Mouse (Mus musculus) embryonic stem cell, embryonic (primary cell): ENCODE results near the gene Olfr592.
"Not testable (repeated sequence)": the region's sequence is repeated elsewhere in the genome, so short reads cannot be mapped to it uniquely, and the experiment has no call there.

Experiments
- CTCF ChIA-PET, 4 experiments: fragments of 300-600 bp in 2 of 4; fragments of 350-600 bp in 2 of 4; sonication (Branson Sonifier 250); formaldehyde crosslinking; loops; one replicate each; lab custom pipeline; 2022; ENCODE audit warnings: inconsistent platforms in 2 of 4; lab: Charles Lee
- POLR2A ChIA-PET, 4 experiments: fragments of 300-600 bp in 2 of 4; fragments of 350-600 bp in 2 of 4; sonication (Branson Sonifier 250); formaldehyde crosslinking; loops; one replicate each; lab custom pipeline; 2022; ENCODE audit warnings: antibody characterized with exemption in 4 of 4, inconsistent platforms in 1 of 4; lab: Charles Lee

The Olfr592 gene

DNA sequence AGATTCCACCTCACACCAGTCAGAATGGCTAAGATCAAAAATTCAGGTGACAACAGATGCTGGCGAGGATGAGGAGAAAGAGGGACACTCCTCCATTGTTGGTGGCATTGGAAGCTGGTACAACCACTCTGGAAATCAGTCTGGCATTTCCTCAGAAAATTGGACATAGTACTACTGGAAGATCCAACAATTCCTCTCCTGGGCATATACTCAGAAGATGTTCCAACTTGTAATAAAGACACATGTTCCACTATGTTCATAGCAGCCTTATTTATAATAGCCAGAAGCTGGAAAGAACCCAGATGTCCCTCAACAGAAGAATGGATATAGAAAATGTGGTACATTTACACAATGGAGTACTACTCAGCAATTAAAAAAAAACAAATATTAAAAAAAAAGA is at the start of gene Olfr592:
Gene Olfr592 (plus strand): TSS at position 301 of the 400 bp plus-strand sequence.
- POLR2A ChIA-PET, CTCF ChIA-PET: not testable (repeated sequence)

DNA sequence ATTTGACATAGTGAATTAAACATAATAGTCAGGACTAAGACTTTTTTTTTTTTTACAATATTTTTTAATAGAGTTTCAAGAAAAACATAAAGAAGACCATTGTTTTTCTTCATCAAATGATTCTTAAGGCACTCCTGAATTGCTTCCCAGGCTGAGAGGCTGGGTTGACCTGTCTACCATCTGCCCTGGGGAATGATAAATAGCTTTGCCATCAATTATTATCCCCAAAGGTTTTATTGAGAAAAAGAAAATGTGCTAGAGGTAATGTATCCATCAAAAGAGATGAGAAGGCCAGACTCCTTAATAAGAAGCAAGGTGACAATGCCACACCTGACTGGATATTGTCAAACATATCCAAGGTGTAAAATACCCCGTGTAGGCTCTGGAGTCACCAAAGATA is 44.0 kb upstream of the Olfr592 start, which contains the start of gene Olfr588-ps1:
Gene Olfr588-ps1 (plus strand): TSS at position 301 of the 400 bp plus-strand sequence.
- ChIA-PET CTCF (no interaction called here), POLR2A (no interaction called here)

DNA sequence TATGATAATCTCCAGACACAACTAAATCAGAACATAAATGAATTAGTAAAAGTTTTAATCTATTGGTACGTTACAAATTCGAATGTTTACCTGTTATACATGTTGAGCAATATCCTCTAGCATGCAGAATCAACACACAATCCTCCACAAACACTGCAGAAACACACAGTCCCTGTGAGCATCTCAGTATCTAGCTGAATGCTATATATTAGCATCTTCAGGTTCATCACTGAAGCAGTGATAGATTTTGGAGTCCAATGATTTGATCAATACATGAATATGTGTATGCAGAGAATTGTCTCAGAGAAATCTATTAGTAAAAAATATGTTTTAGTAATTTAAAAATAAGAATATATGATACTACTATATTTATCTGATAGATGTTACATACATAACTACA is 28.3 kb upstream of the Olfr592 start, which contains the start of gene Olfr589:
Gene Olfr589 (minus strand): TSS at position 101 of the 400 bp plus-strand sequence.
- POLR2A ChIA-PET, result no interaction called here

DNA sequence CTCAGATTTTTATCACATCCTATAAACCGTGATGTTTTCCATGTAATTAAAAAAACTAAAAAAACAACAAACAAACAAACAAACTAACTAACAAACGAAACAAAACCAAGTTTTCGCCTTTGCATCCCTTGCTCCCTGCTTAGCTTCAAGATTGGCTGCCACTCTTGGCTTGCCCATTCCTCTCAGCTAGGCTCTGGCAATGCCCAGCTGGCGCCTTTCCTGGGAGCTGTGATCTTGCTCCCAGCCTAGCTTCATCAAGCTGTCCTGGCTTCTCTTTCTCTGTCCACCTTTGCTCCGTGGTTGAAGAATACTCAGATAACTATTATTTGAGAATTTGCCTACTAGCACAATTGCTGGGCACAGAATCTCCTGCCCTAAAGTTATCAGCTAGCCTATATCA is 14.9 kb upstream of the Olfr592 start:
- ChIA-PET CTCF (no interaction called here), POLR2A (no interaction called here)

More for the DNA sequence above, 28.3 kb upstream of the Olfr592 start, which contains the start of gene Olfr589:
- CTCF ChIA-PET, result no interaction called here

GRCm38 (mm10) chr7:103178240-103178639 is 6.4 kb upstream of the Olfr592 start, which contains the start of gene Olfr591:
Gene Olfr591, minus strand, starts transcription at chr7:103178340.
- ChIA-PET CTCF (no interaction called here), POLR2A (no interaction called here)

- ChIA-PET CTCF (no interaction called here), POLR2A (no interaction called here)
These were observed 27.0 kb downstream of the Olfr592 start, which contains the start of gene Olfr593 for GRCm38 (mm10) chr7:103211562-103211961. Gene Olfr593, plus strand, starts transcription at chr7:103211862.

GRCm38 (mm10) chr7:103212050-103212449 is 27.4 kb downstream of the Olfr592 start:
- CTCF ChIA-PET, POLR2A ChIA-PET: not testable (repeated sequence)

- CTCF ChIA-PET, result no interaction called here
- POLR2A ChIA-PET, result no interaction called here
These were observed 32.1 kb downstream of the Olfr592 start, which contains the start of gene Olfr594 for GRCm38 (mm10) chr7:103216696-103217095. Gene Olfr594, plus strand, starts transcription at chr7:103216996.
